Comparison of ENCODE assay signal across 8 mouse cellular contexts in the genomic region with DNA sequence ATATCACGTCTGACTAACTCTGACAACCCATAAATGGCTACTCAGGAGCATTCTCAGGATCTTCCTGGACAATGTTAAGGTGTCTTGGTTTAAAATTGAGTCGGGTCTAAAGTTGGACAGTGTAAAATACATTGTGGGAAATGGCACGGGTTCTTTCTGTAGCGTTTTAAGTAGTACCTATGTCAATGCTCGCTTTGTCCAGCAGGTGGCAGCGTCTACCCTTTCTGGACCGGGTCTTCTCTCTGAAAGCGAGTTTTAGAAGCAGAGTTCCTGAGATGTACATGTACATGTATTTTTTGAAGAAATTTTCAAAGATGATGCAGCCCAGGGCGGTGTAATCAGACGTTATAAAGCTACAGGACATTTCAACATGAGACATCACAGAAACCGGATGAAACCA. TPM values are rescaled to one million over a fixed set of nuclear protein-coding genes. Genes with fewer than 3 reads are reported as not detected.
A peak's percentile ranks its signal among the peaks of the same experiment; 100 is the strongest.
DNase-seq lines count a peak whose midpoint lies in the region; ATAC-seq and TF ChIP-seq lines count a peak whose summit lies in the region.

No protein-coding gene starts in this region.

- no peak overlapping the region for H3K9ac ChIP-seq in limb, embryonic 14.5 days (ENCODE audit: low read depth, low read length, severe bottlenecking)

- peak; percentile 63 for ATAC-seq in inflammation-experienced regulatory T-cells, adult 6 months
- ATAC-seq in limb, embryonic 14.5 days (ENCODE audit: low FRiP score, low read depth), result peak; percentile 53; the same call in 1 of the 2 replicates

- no peak overlapping the region for H3K4me2 ChIP-seq in limb, embryonic 14.5 days (replicated peaks; ENCODE audit: low read depth, low read length, severe bottlenecking)

- WGBS in limb, embryonic 14.5 days, result 6% methylated on average over 11 of the region's 11 CpGs

- TF ChIP-seq POLR2A in limb, embryonic 14.5 days (IDR thresholded peaks at IDR 0.05; ENCODE audit: borderline replicate concordance, extremely low read depth, insufficient read depth, insufficient read length), result no peak

- H3K4me1 ChIP-seq in limb, embryonic 14.5 days (ENCODE audit: control insufficient read depth, insufficient read depth, low read length), result no peaks in the 10 kb centered on the region

- no peaks in the 10 kb centered on the region for H3K9me3 ChIP-seq in limb, embryonic 14.5 days (ENCODE audit: control insufficient read depth, low read length)

- no peaks in the 10 kb centered on the region for H3K27me3 ChIP-seq in limb, embryonic 14.5 days (ENCODE audit: control insufficient read depth, insufficient read depth, low read length)

- peak; percentile 81 for DNase-seq in 3T3-L1 (ENCODE audit: low read depth, low spot score)
- DNase-seq in ES-CJ7 (ENCODE audit: low read depth, low spot score), result peak; percentile 88
- DNase-seq in c-Kit-positive CD71-positive TER-119-positive erythroid progenitor cells, embryonic 14.5 days (ENCODE audit: low spot score), result peak; percentile 73
- DNase-seq in frontal cortex, postnatal 25 days (ENCODE audit: low spot score in 2 of 2), result peak; percentile 76 to 84
- DNase-seq in limb, embryonic 14.5 days (ENCODE audit: low spot score), result peak; percentile 90
- DNase-seq in retina, postnatal 1 day, result peak; percentile 82
- peak; percentile 93 for DNase-seq in thymus, postnatal 4 days

- H3K4me3 ChIP-seq in limb, embryonic 14.5 days (replicated peaks; ENCODE audit: low read length), result no peak overlapping the region

- no peaks in the 10 kb centered on the region for H3K36me3 ChIP-seq in limb, embryonic 14.5 days (ENCODE audit: control insufficient read depth, insufficient read depth, low read length)

- H3K27ac ChIP-seq in limb, embryonic 14.5 days (replicated peaks; ENCODE audit: low read depth, low read length), result no peak overlapping the region

RNA-seq across cellular contexts. Expression of a gene that starts 45.6 kb away (rescaled TPM):
- 1,000 to 10,000 TPM in 1 of 3 experiments, 100 to 1,000 TPM in 2; 875 to 1,118 (median 889) TPM for polyA plus RNA-seq in inflammation-experienced regulatory T-cells, adult 6 months (2017; shearing (Covaris generic))
- polyA plus RNA-seq in limb, embryonic 14.5 days (2012; rRNA removed), result 3.7 and 4.1 TPM in 2 replicates
- polyA plus RNA-seq in limb, embryonic 14.5 days (2014; fragmentation: Nextera tagmentation; extraction: Ambion mirVana), result 2.7 and 4.1 TPM in 2 replicates

RNA-seq across cellular contexts. Expression of a gene that starts 51.3 kb away (rescaled TPM):
- 1 to 10 TPM; 2.1 to 4.2 (median 2.6) TPM for polyA plus RNA-seq in inflammation-experienced regulatory T-cells, adult 6 months (2017; shearing (Covaris generic))
- polyA plus RNA-seq in limb, embryonic 14.5 days (2012; rRNA removed), result 47.9 and 68.3 TPM in 2 replicates
- polyA plus RNA-seq in limb, embryonic 14.5 days (2014; fragmentation: Nextera tagmentation; extraction: Ambion mirVana), result 50.9 and 59.6 TPM in 2 replicates

RNA-seq across cellular contexts. Expression of a gene that starts 53.5 kb away (rescaled TPM):
- 10 to 100 TPM; 31.3 to 43.0 (median 38.4) TPM for polyA plus RNA-seq in inflammation-experienced regulatory T-cells, adult 6 months (2017; shearing (Covaris generic))
- polyA plus RNA-seq in limb, embryonic 14.5 days (2012; rRNA removed), result 158 and 195 TPM in 2 replicates
- 47.0 and 51.7 TPM in 2 replicates for polyA plus RNA-seq in limb, embryonic 14.5 days (2014; fragmentation: Nextera tagmentation; extraction: Ambion mirVana)

Comparison
In these comparisons a context has a peak if more than half of its experiments do, and no peak if none do; other contexts are left out.
1. RNA of a gene that starts 45.6 kb away (polyA plus RNA-seq): 875 to 1,118 TPM in inflammation-experienced regulatory T-cells, adult 6 months; 2.7 to 4.1 TPM in limb, embryonic 14.5 days; every median in the first group is over 100 times any median in the second.
2. RNA of a gene that starts 51.3 kb away (polyA plus RNA-seq): 47.9 to 68.3 TPM in limb, embryonic 14.5 days; 2.1 to 4.2 TPM in inflammation-experienced regulatory T-cells, adult 6 months; every median in the first group is over 4 times any median in the second.
3. Peak in every context shown above with its lines, with median percentiles within 50 percentile points of each other: DNase-seq.